Mouse (Mus musculus) kidney, adult 2 months (tissue): ENCODE measurements around the gene Dcaf1.

Experiments used
- CTCF ChIP-seq: fragments of 200-500 bp; conservative IDR thresholded peaks from 2 replicates; pipeline ENCODE4 v1.5.1; 2011; ENCODE audit warnings: low read depth, mild to moderate bottlenecking, control low read depth, low read length, moderate library complexity, mixed read lengths; ENCODE audit not compliant: insufficient read depth, insufficient read length
- POLR2A ChIP-seq: fragments of 200-500 bp; IDR thresholded peaks from one replicate; pipeline ENCODE4 v1.6.1; 2011; ENCODE audit warnings: low read depth, low read length, control low read depth

GRCm38 (mm10) chr9:106840569-106840968 is 18.9 kb downstream of the Dcaf1 start:
- TF ChIP-seq POLR2A (no peak), CTCF (0 out of 2 replicates have a peak, but pooled peaks have one; percentile 6)
